Mouse (Mus musculus) olfactory bulb, adult 2 months (tissue): ENCODE measurements around the gene Pxdc1. TPM values are rescaled to one million over a fixed set of nuclear protein-coding genes. Genes with fewer than 3 reads are reported as not detected.

Experiments
- H3K27ac ChIP-seq: fragments of 200-500 bp; 2 replicates; pipeline ENCODE4 v1.5.1; 2012; ENCODE audit warnings: low read depth, low read length; ENCODE audit not compliant: insufficient read depth
- H3K4me1 ChIP-seq: fragments of 200-500 bp; 2 replicates; pipeline ENCODE4 v1.6.1; 2012; ENCODE audit warnings: low read length; ENCODE audit not compliant: control insufficient read depth, insufficient read depth
- H3K4me3 ChIP-seq: fragments of 200-500 bp; 2 replicates; pipeline ENCODE4 v1.5.1; 2012; ENCODE audit warnings: mild to moderate bottlenecking, low read depth, low read length, moderate library complexity; ENCODE audit not compliant: insufficient read depth
- CTCF ChIP-seq: fragments of 200-500 bp; IDR thresholded peaks from 2 replicates; pipeline ENCODE4 v1.5.1; 2012; ENCODE audit warnings: low read depth, mild to moderate bottlenecking, low read length, moderate library complexity; ENCODE audit not compliant: insufficient read depth
- POLR2A ChIP-seq: fragments of 200-500 bp; IDR thresholded peaks from 2 replicates; pipeline ENCODE4 v1.6.1; 2012; ENCODE audit warnings: mild to moderate bottlenecking, low read depth, low read length, moderate library complexity; ENCODE audit not compliant: insufficient read depth
- WGBS: fragments of 180-500 bp; shearing (Covaris S2); methylation state at CpG from one replicate; pipeline ENCODE4 v1.1.7; 2018; 5-methylcytosine and 5-hydroxymethylcytosine counted together
- polyA plus RNA-seq: library from polyadenylated mRNA; stranded (reverse); fragments of >200 nt; gene quantifications from 2 replicates; pipeline ENCODE4 v1.2.4, GENCODE M21; 2012; ENCODE audit warnings: low replicate concordance; ENCODE audit not compliant: missing spikeins, insufficient read depth, insufficient read length

Pxdc1 gene
- polyA plus RNA-seq, 1 experiment: not detected

DNA sequence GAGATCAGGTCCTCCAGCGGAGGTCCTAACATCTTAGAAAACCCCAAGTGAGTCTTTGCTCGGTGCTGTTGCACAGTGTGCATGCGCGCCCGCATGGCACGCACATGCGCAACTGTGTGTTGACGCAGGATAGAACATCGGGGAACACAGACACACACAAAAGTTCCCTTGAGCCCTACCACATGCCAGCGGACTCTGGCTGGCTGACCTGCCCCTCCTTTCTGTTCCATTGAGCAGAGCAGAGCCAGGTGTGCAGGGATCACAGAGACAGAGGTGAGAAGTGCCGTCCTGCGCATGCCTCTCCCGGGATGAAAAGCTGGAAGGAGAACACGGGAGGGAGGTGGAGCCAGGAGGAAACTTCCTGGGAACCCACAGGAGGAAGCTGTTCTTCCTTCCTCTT, 8.9 kb downstream of the Pxdc1 start:
- no peak for TF ChIP-seq POLR2A
- no peak for TF ChIP-seq CTCF
- Histone ChIP-seq H3K4me1 (no peaks in the 10 kb centered on the region), H3K4me3 (no peak overlapping the region), H3K27ac (no peak overlapping the region)
- 86% methylated on average over 14 of the region's 14 CpGs for WGBS

DNA sequence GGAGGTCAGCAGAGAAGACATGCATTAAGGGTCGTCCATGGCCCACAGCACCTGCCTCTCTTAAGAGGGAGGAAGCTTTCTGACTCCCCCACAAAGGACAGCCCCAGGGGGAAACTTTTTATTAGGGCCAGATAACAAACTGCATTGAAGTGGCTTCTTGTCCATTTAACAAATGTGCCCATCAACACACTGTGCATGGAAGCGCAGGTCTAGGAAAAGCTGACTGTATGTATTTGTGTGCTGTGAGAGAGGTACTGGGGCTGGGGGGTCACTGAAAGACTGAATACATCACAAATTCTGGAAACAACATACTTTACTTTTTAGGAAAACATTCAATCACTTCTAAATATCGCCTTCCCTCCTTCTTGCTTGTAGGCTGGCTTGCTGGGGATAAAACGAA, 9.4 kb downstream of the Pxdc1 start:
- no peak overlapping the region for H3K27ac ChIP-seq
- H3K4me3 ChIP-seq: no peak overlapping the region
- TF ChIP-seq CTCF (no peak), POLR2A (no peak)
- 87% methylated on average over 4 of the region's 4 CpGs for WGBS
- H3K4me1 ChIP-seq: no peaks in the 10 kb centered on the region

DNA sequence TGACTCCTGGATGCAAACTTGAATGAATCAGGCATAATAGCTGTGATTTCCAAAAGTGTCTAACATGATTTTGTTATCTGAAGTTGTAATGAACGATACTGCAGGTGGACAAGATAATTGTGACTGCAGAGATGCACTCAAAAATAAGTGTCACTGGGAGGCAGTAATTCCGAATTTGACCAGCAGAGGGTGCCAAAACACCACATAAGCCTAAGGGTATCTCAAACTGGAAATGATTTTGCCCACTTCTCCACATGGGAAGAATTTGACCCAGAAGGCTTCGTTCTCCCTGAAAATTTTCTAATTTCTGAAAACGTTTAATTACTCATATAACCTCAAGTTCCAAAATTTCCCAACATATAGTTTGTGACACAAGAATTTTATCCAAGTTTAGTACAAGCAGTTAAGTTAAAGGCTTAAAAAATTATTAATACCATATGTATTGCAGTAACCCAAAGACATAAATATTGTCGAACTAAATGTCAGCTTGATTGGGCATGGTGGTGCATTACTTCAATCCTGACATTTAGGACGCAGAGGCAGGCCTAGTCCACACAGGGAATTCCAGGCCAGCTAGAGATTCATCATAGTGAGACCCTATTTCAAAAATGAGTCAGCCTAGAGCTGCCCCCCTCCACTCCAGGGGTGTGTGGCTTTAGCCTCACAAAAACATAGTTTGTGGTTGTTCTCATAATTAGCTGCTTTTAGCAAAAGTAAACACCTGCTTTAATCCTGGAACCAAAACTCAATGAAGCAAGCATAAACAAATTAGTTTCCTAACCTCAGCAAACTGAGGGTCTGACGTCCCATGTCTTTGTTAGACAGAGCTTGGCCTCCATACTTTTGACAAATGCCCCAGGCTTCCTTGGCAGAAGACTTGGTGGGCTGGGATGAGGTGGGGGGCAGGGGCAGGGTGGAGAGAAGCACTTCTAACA, 10.1 kb downstream of the Pxdc1 start:
- Histone ChIP-seq H3K4me1 (no peaks in the 10 kb centered on the region), H3K27ac (no peak overlapping the region), H3K4me3 (no peak overlapping the region)
- WGBS: 25% methylated on average over 7 of the region's 7 CpGs
- TF ChIP-seq CTCF: no peak
- no peak for TF ChIP-seq POLR2A

DNA sequence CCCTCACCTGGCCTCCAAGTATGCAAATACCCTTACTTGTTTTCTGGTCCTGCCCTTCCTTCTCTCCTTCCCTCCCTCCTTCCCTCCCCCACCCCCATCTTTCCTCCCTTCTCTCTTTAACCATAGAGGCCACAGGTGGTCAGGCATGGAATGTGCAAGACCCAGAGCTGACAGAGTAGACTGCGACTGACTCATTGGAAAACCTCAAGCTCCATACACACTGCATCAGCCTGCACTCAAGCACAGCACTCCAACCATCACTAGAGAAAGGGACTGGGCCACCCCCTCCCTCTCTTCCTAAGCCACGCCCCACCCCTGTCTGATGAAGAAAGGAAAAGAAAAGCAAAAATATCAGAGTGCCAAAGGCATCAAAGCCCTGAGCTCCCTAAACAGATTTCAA, 12.2 kb downstream of the Pxdc1 start:
- Histone ChIP-seq H3K4me1 (no peaks in the 10 kb centered on the region), H3K4me3 (no peak overlapping the region), H3K27ac (no peak overlapping the region)
- 78% methylated on average over 2 of the region's 2 CpGs for WGBS
- TF ChIP-seq CTCF (no peak), POLR2A (no peak)

DNA sequence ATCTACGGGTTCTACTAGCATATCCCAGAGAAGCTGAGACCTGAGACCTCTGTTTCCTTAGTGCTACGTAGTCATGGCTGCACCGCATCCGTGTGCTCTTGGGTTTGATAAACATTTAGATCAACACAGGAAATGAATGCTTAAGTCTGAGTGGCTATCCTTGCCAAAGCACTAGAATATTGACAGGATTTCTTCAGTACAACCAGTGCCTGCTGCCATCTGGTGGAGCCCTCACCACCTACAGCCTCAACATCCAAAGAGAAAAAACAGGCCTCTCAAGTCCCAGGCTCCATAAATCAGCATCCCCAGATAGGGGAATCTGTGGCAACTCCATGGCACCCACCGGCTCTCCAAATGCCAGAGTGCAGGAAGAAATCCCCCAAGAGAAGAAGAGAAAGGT, 17.3 kb downstream of the Pxdc1 start:
- no peak overlapping the region for H3K4me3 ChIP-seq
- no peak overlapping the region for H3K27ac ChIP-seq
- TF ChIP-seq CTCF: no peak; the same call in 1 of the 2 replicates
- no peak for TF ChIP-seq POLR2A
- WGBS: 38% methylated on average over 5 of the region's 5 CpGs
- no peaks in the 10 kb centered on the region for H3K4me1 ChIP-seq

DNA sequence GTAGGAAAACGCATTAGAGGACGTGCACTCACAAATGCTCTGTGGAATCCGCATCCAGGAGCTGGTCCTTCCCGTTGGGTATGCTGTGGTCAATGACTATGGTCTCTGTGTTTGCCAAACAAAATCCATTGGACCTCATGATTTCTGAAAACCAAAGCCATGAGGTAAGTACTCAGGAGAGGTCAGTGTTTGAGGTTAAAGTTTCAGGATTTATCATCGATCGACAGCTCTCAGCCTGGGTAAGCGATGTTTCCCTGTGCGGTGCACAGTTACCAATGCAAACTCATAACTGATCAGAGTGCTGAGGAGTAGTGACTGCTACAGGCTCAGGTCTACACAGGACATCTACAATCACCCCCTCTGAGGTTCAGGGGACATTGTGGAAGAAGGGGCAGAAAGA, 23.0 kb downstream of the Pxdc1 start:
- no peak overlapping the region for H3K4me3 ChIP-seq
- 97% methylated on average over 8 of the region's 8 CpGs for WGBS
- H3K4me1 ChIP-seq: no peaks in the 10 kb centered on the region; the same call in 1 of the 2 replicates
- TF ChIP-seq CTCF (no peak), POLR2A (no peak)
- no peak overlapping the region for H3K27ac ChIP-seq

DNA sequence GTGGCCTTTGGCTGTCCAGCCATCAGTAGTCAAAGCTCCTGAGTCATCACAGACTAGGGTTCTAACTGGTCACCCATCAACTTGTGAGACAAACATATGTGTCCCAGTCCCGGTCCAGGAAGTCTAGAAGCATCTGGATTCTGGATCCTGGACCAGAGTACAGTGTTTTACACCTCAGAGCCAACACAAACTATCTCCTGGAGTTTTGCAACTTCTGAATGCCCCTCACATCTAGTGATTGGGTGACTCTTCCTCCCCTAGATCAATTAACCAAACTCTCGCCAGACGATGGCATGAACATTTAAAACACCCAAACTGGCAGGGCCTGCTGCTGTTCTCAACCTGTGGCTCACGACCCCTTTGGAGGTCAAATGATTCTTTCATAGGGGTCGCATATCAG, 23.5 kb downstream of the Pxdc1 start:
- no peak overlapping the region for H3K4me3 ChIP-seq
- H3K27ac ChIP-seq: no peak overlapping the region
- TF ChIP-seq POLR2A (no peak), CTCF (no peak)
- no peaks in the 10 kb centered on the region; the same call in 1 of the 2 replicates for H3K4me1 ChIP-seq
- WGBS: 97% methylated on average over 5 of the region's 5 CpGs

DNA sequence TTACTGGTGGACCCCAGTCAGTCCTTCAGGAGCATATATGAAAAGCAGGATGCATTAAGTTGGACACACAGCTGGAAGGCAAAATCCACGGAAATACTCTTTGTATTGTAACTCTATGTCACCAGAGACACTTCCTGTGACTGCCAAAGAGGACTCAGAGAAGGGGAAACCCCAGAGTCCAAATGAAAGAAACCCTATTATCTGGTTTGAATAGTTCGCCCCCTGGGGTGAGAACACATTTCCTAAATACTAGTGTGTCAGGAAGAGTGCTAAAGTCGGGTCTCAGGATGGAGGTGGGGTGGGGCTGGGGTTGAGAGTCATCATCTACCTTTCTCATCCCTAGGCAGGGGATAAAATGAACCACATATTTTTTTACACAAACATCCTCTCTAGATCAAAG, 25.8 kb downstream of the Pxdc1 start:
- WGBS: 40% methylated on average over 3 of the region's 3 CpGs
- Histone ChIP-seq H3K4me3 (no peak overlapping the region), H3K4me1 (no peaks in the 10 kb centered on the region; the same call in 1 of the 2 replicates), H3K27ac (no peak overlapping the region)
- TF ChIP-seq CTCF (no peak), POLR2A (no peak)

DNA sequence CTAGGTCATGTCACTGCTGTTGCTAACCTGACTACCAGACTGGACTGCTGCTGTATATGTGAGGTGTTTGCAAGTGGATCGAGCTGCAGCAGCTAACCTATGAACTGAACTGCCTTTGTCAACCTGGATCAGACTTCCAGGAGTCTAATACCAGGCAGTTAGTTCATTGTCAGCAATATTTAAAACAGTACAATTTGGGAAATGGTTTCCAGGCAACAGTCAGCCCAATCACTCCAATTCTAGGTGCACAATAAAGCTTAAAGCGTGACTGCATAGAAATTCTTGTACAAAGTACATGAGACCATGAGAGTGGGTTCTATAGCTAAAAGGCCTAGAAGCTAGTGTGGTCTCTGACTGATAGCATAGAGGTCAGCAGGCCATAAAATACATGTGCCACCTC, 28.9 kb downstream of the Pxdc1 start:
- 90% methylated on average over 2 of the region's 2 CpGs for WGBS
- Histone ChIP-seq H3K4me1 (no peaks in the 10 kb centered on the region; the same call in 1 of the 2 replicates), H3K4me3 (no peak overlapping the region), H3K27ac (no peak overlapping the region)
- TF ChIP-seq POLR2A (no peak), CTCF (no peak)
